ENCODE assay signal across 1 mouse cellular context in the genomic region with DNA sequence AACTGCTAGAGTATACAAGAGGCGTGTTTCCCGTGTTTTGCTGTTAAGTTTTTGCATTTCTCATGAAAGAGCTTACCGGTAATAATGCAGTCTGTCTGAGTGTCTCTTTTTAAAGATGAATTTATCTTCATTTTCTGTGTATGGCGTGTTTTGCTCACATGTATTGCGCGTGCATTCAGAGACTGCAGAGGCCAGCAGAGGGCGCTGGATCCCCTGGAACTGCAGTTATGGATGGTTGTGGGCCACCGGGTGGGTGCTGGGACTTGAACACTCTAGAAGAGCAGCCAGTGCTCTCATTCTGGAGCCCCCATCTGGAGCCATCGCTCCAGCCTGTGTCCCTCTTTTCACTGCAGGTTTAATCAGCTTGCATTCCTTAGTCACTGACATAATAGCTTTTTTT.
TF ChIP-seq lines count a peak whose summit lies in the region.

No protein-coding gene starts in this region.

TF ChIP-seq in MEL, 35 proteins besides CTCF, POLR2A, EP300 and RAD21 (continued from another document):
- no peak for TF ChIP-seq ZMIZ1 (IDR thresholded peaks at IDR 0.05; ENCODE audit: low read depth, low read length)
